8 mouse cellular contexts compared by ENCODE assay signal in genomic region chr9:78113538-78113885, GRCm38 (mm10). TPM values are rescaled to one million over a fixed set of nuclear protein-coding genes. Genes with fewer than 3 reads are reported as not detected.
A peak's percentile ranks its signal among the peaks of the same experiment; 100 is the strongest.
DNase-seq lines count a peak whose midpoint lies in the region; ATAC-seq and TF ChIP-seq lines count a peak whose summit lies in the region.

No protein-coding gene starts in this region.

- peaks cover 12% of the 10 kb centered on the region for H3K4me1 ChIP-seq in cerebellum, adult 2 months (ENCODE audit: control insufficient read depth, insufficient read depth, low read length)
- H3K4me1 ChIP-seq in spleen, adult 2 months (ENCODE audit: control insufficient read depth, insufficient read depth, insufficient read length), result no peaks in the 10 kb centered on the region
- peaks cover 21% of the 10 kb centered on the region for H3K4me1 ChIP-seq in limb, embryonic 15.5 days
- H3K4me1 ChIP-seq in stomach, postnatal 0 days (replicated peaks; ENCODE audit: control insufficient read depth, insufficient read depth), result no peaks in the 10 kb centered on the region

- H3K27me3 ChIP-seq in cerebellum, adult 2 months (ENCODE audit: control insufficient read depth, insufficient read depth, low read length), result no peaks in the 10 kb centered on the region
- H3K27me3 ChIP-seq in spleen, adult 2 months (ENCODE audit: control insufficient read depth, insufficient read depth, low read length), result no peaks in the 10 kb centered on the region
- no peaks in the 10 kb centered on the region for H3K27me3 ChIP-seq in limb, embryonic 15.5 days
- no peaks in the 10 kb centered on the region for H3K27me3 ChIP-seq in stomach, postnatal 0 days (ENCODE audit: control insufficient read depth, insufficient read depth, low read length)

- ATAC-seq in limb, embryonic 15.5 days (ENCODE audit: insufficient number of reproducible peaks, low FRiP score, low TSS enrichment, low read depth), result no peak
- no peak for ATAC-seq in stomach, postnatal 0 days (ENCODE audit: low FRiP score, low TSS enrichment)
- ATAC-seq in activated CD4-positive, CD25-positive, alpha-beta regulatory T cell, adult 4 months, result no peak

- H3K4me2 ChIP-seq in limb, embryonic 15.5 days, result peak overlapping the region; percentile 50
- peak overlapping the region; percentile 64 for H3K4me2 ChIP-seq in stomach, postnatal 0 days (replicated peaks; ENCODE audit: low read depth)

- WGBS in cerebellum, adult 2 months, result under 1% methylated on average over 14 of the region's 14 CpGs
- 3% methylated on average over 14 of the region's 14 CpGs for WGBS in spleen, adult 2 months
- WGBS in limb, embryonic 15.5 days, result under 1% methylated on average over 14 of the region's 14 CpGs
- under 1% methylated on average over 14 of the region's 14 CpGs for WGBS in stomach, postnatal 0 days

- TF ChIP-seq EP300 in stomach, postnatal 0 days (optimal IDR thresholded peaks at IDR 0.05), result no peak

- H3K36me3 ChIP-seq in spleen, adult 2 months (ENCODE audit: control insufficient read depth, insufficient read depth, low read length), result no peaks in the 10 kb centered on the region
- peaks cover 2% of the 10 kb centered on the region; the same call in 1 of the 2 replicates for H3K36me3 ChIP-seq in limb, embryonic 15.5 days
- 0 out of 2 replicates have a peak, but pooled peaks cover 3% of the 10 kb centered on the region for H3K36me3 ChIP-seq in stomach, postnatal 0 days (ENCODE audit: control insufficient read depth, insufficient read depth, low read length)

- H3K9me3 ChIP-seq in limb, embryonic 15.5 days, result no peaks in the 10 kb centered on the region
- no peaks in the 10 kb centered on the region for H3K9me3 ChIP-seq in stomach, postnatal 0 days (ENCODE audit: control insufficient read depth, low read length)

- H3K9ac ChIP-seq in limb, embryonic 15.5 days, result peak overlapping the region; percentile 93
- H3K9ac ChIP-seq in stomach, postnatal 0 days (ENCODE audit: low read length), result peak overlapping the region; percentile 96

- H3K4me3 ChIP-seq in cerebellum, adult 2 months (replicated peaks; ENCODE audit: insufficient read depth, low read depth, low read length), result peak overlapping the region; percentile 69
- H3K4me3 ChIP-seq in spleen, adult 2 months (ENCODE audit: extremely low read depth, insufficient read depth, insufficient read length), result peak overlapping the region; percentile 79
- peak overlapping the region; percentile 93 for H3K4me3 ChIP-seq in limb, embryonic 15.5 days
- H3K4me3 ChIP-seq in stomach, postnatal 0 days (ENCODE audit: low read depth, low read length), result peak overlapping the region; percentile 85

- TF ChIP-seq CTCF in cerebellum, adult 2 months (IDR thresholded peaks at IDR 0.05; ENCODE audit: borderline replicate concordance, insufficient read depth, low read depth, low read length), result no peak
- no peak for TF ChIP-seq CTCF in spleen, adult 2 months (IDR thresholded peaks at IDR 0.05; ENCODE audit: extremely low read depth, insufficient read depth, insufficient read length, insufficient replicate concordance)
- no peak for TF ChIP-seq CTCF in stomach, postnatal 0 days (IDR thresholded peaks at IDR 0.05; ENCODE audit: low read depth)

- H3K27ac ChIP-seq in cerebellum, adult 2 months (ENCODE audit: insufficient read depth, low read length), result peak overlapping the region; percentile 90
- H3K27ac ChIP-seq in spleen, adult 2 months (ENCODE audit: insufficient read depth, low read length), result peak overlapping the region; percentile 35; the same call in 1 of the 2 replicates
- peak overlapping the region; percentile 92 for H3K27ac ChIP-seq in limb, embryonic 15.5 days
- peak overlapping the region; percentile 95 for H3K27ac ChIP-seq in stomach, postnatal 0 days (replicated peaks)

- no peak for TF ChIP-seq POLR2A in cerebellum, adult 2 months (IDR thresholded peaks at IDR 0.05; ENCODE audit: borderline replicate concordance, insufficient read depth, low read length)
- no peak for TF ChIP-seq POLR2A in spleen, adult 2 months (IDR thresholded peaks at IDR 0.05; ENCODE audit: low read depth, low read length)

- DNase-seq in cerebellum, adult 2 months, result no peak
- no peak for DNase-seq in cerebellum, adult 9-11 months
- DNase-seq in spleen, adult 2 months (ENCODE audit: low read depth in 1 of 2, low spot score in 2 of 2), result no peak
- no peak for DNase-seq in spleen, postnatal 14 days (ENCODE audit: low spot score in 2 of 2)
- DNase-seq in stomach, postnatal 0 days (ENCODE audit: low spot score), result no peak
- DNase-seq in cerebellum, postnatal 10 days, result no peak

RNA-seq across cellular contexts. Expression of gene Ick, which starts 4.5 kb away (rescaled TPM):
- 15.1 and 16.9 TPM in 2 replicates for polyA plus RNA-seq in cerebellum, adult 2 months (2012; rRNA removed)
- 3.0 and 4.0 TPM in 2 replicates for polyA plus RNA-seq in spleen, adult 2 months (2012; rRNA removed)
- polyA plus RNA-seq in limb, embryonic 15.5 days (2015; fragmentation: Nextera tagmentation; extraction: Ambion mirVana), result 23.5 and 24.0 TPM in 2 replicates
- 28.5 and 31.3 TPM in 2 replicates for polyA plus RNA-seq in stomach, postnatal 0 days (2015; fragmentation: Nextera tagmentation; extraction: Ambion mirVana)
- 1 to 10 TPM; 8.1 to 9.5 TPM for polyA plus RNA-seq in activated CD4-positive, CD25-positive, alpha-beta regulatory T cell, adult 4 months (2017; shearing (Covaris generic))

RNA-seq across cellular contexts. Expression of gene Fbxo9, which starts 4.6 kb away (rescaled TPM):
- polyA plus RNA-seq in cerebellum, adult 2 months (2012; rRNA removed), result 207 and 224 TPM in 2 replicates
- 61.7 and 79.8 TPM in 2 replicates for polyA plus RNA-seq in spleen, adult 2 months (2012; rRNA removed)
- 37.6 and 41.2 TPM in 2 replicates for polyA plus RNA-seq in limb, embryonic 15.5 days (2015; fragmentation: Nextera tagmentation; extraction: Ambion mirVana)
- 41.0 and 44.5 TPM in 2 replicates for polyA plus RNA-seq in stomach, postnatal 0 days (2015; fragmentation: Nextera tagmentation; extraction: Ambion mirVana)
- polyA plus RNA-seq in activated CD4-positive, CD25-positive, alpha-beta regulatory T cell, adult 4 months (2017; shearing (Covaris generic)), result 10 to 100 TPM; 18.0 to 20.3 TPM

Comparison
In these comparisons a context has a peak if more than half of its experiments do, and no peak if none do; other contexts are left out.
1. H3K27ac ChIP-seq: peak in every context shown above with its lines; median percentile 95 in stomach, postnatal 0 days; 92 in limb, embryonic 15.5 days; 90 in cerebellum, adult 2 months; 35 in spleen, adult 2 months.